Comparison of ENCODE assay signal across 18 mouse cellular contexts in the genomic region with DNA sequence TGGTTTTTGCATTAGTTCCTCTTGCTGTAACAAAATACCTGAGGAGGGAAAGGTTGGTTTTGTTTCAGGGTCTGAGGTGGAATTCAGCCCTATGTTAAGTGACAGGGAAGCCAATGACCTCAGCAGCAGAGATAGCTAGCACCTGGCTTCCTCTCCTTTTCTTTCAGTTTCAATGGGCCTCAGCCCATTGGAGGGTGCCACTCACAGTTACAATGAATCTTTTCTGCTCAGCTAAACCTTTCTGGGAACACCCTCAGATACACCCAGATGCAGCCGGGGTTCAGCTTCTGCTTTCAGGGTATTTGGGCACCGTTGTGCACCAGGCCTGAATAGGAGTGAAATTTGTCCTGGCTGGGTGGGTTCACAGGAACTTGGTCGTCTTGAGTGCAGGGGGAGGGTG. TPM values are rescaled to one million over a fixed set of nuclear protein-coding genes. Genes with fewer than 3 reads are reported as not detected.
DNase-seq lines count a peak whose midpoint lies in the region; ATAC-seq and TF ChIP-seq lines count a peak whose summit lies in the region.
"Had no signal": no experiment of that assay in that cellular context is flagged by ENCODE, and none has a peak within 500 bp of the region (broad histone marks: within the 10 kb centered on the region; RNA-seq: fewer than 3 reads in every experiment).

No protein-coding gene starts in this region.

- no peak overlapping the region for H3K4me2 ChIP-seq in limb, embryonic 11.5 days (ENCODE audit: low read depth, severe bottlenecking)
- no peak overlapping the region for H3K4me2 ChIP-seq in forebrain, embryonic 16.5 days (ENCODE audit: low read length)
- H3K4me2 ChIP-seq: heart, embryonic 15.5 days; hindbrain, embryonic 15.5 days; limb, embryonic 15.5 days; neural tube, embryonic 15.5 days had no signal

- no peaks in the 10 kb centered on the region for H3K4me1 ChIP-seq in limb, embryonic 11.5 days (ENCODE audit: control insufficient read depth, insufficient read depth, low read length)
- 0 out of 2 replicates have a peak, but pooled peaks cover 4% of the 10 kb centered on the region for H3K4me1 ChIP-seq in limb, embryonic 10.5 days
- H3K4me1 ChIP-seq in spleen, adult 2 months (ENCODE audit: control insufficient read depth, insufficient read depth, insufficient read length) = peaks cover 21% of the 10 kb centered on the region; the same call in 1 of the 2 replicates
- peaks cover 5% of the 10 kb centered on the region; the same call in 1 of the 2 replicates for H3K4me1 ChIP-seq in forebrain, embryonic 16.5 days (replicated peaks; ENCODE audit: control insufficient read depth, insufficient read depth, low read length)
- H3K4me1 ChIP-seq: heart, embryonic 15.5 days; limb, embryonic 15.5 days had no signal

- H3K36me3 ChIP-seq in limb, embryonic 11.5 days (ENCODE audit: control insufficient read depth, insufficient read depth, low read length) = no peaks in the 10 kb centered on the region
- no peaks in the 10 kb centered on the region for H3K36me3 ChIP-seq in limb, embryonic 10.5 days
- no peaks in the 10 kb centered on the region for H3K36me3 ChIP-seq in spleen, adult 2 months (ENCODE audit: control insufficient read depth, insufficient read depth, low read length)
- no peaks in the 10 kb centered on the region for H3K36me3 ChIP-seq in forebrain, embryonic 16.5 days (ENCODE audit: control insufficient read depth, insufficient read depth)
- H3K36me3 ChIP-seq: heart, embryonic 15.5 days; hindbrain, embryonic 15.5 days; limb, embryonic 15.5 days; neural tube, embryonic 15.5 days had no signal

- 72% methylated on average over 3 of the region's 3 CpGs for WGBS in limb, embryonic 11.5 days
- 80% methylated on average over 3 of the region's 3 CpGs for WGBS in limb, embryonic 10.5 days
- WGBS in spleen, adult 2 months = 5% methylated on average over 3 of the region's 3 CpGs
- WGBS in forebrain, embryonic 16.5 days = 23% methylated on average over 3 of the region's 3 CpGs

- no peak for TF ChIP-seq POLR2A in spleen, adult 2 months (IDR thresholded peaks at IDR 0.05; ENCODE audit: low read depth, low read length)

- DNase-seq in limb, embryonic 11.5 days (ENCODE audit: low spot score) = peak; percentile 16
- DNase-seq in limb, embryonic 10.5 days (ENCODE audit: low spot score) = no peak
- DNase-seq in CD4-positive helper T cell, adult 2 months (ENCODE audit: low read depth, low spot score) = peak; percentile 62
- peak; percentile 86 for DNase-seq in induced T-regulatory cell, adult 2 months (ENCODE audit: low read depth)
- peak; percentile 66 for DNase-seq in spleen, adult 2 months (ENCODE audit: low read depth in 1 of 2, low spot score in 2 of 2)
- DNase-seq in kidney, postnatal 4 days = no peak
- DNase-seq in cerebellum, adult 18-20 months = no peak
- DNase-seq: gastrocnemius, postnatal 14 days; kidney, postnatal 14 days; layer of hippocampus, postnatal 36 days had no signal

- no peak overlapping the region for H3K9ac ChIP-seq in limb, embryonic 11.5 days (ENCODE audit: low read length)
- H3K9ac ChIP-seq in forebrain, embryonic 16.5 days (replicated peaks; ENCODE audit: low read depth, low read length) = no peak overlapping the region
- H3K9ac ChIP-seq: heart, embryonic 15.5 days; hindbrain, embryonic 15.5 days; limb, embryonic 15.5 days; neural tube, embryonic 15.5 days had no signal

- no peak overlapping the region for H3K4me3 ChIP-seq in limb, embryonic 11.5 days (ENCODE audit: low read depth, low read length)
- H3K4me3 ChIP-seq in limb, embryonic 10.5 days = no peak overlapping the region
- H3K4me3 ChIP-seq in spleen, adult 2 months (ENCODE audit: extremely low read depth, insufficient read depth, insufficient read length) = no peak overlapping the region
- H3K4me3 ChIP-seq in forebrain, embryonic 16.5 days (replicated peaks; ENCODE audit: low read length) = no peak overlapping the region
- H3K4me3 ChIP-seq: heart, embryonic 15.5 days; hindbrain, embryonic 15.5 days; limb, embryonic 15.5 days; neural tube, embryonic 15.5 days had no signal

- ATAC-seq in limb, embryonic 11.5 days (ENCODE audit: insufficient number of reproducible peaks, low FRiP score, low TSS enrichment, low read depth) = no peak
- ATAC-seq in forebrain, embryonic 16.5 days = no peak
- ATAC-seq: forebrain, embryonic 14.5 days; midbrain, embryonic 16.5 days had no signal

- no peak for TF ChIP-seq CTCF in spleen, adult 2 months (IDR thresholded peaks at IDR 0.05; ENCODE audit: extremely low read depth, insufficient read depth, insufficient read length, insufficient replicate concordance)

- H3K27ac ChIP-seq in limb, embryonic 11.5 days (replicated peaks; ENCODE audit: low read depth, low read length) = no peak overlapping the region
- H3K27ac ChIP-seq in limb, embryonic 10.5 days = no peak overlapping the region
- peak overlapping the region; percentile 48; the same call in 1 of the 2 replicates for H3K27ac ChIP-seq in spleen, adult 2 months (ENCODE audit: insufficient read depth, low read length)
- H3K27ac ChIP-seq in forebrain, embryonic 16.5 days (ENCODE audit: low read length) = no peak overlapping the region
- H3K27ac ChIP-seq: heart, embryonic 15.5 days; hindbrain, embryonic 15.5 days; limb, embryonic 15.5 days; neural tube, embryonic 15.5 days had no signal

- no peaks in the 10 kb centered on the region for H3K27me3 ChIP-seq in limb, embryonic 11.5 days (ENCODE audit: control insufficient read depth, insufficient read depth, low read length)
- peaks cover 7% of the 10 kb centered on the region; the same call in 1 of the 2 replicates for H3K27me3 ChIP-seq in limb, embryonic 10.5 days (ENCODE audit: low read depth, poor library complexity, severe bottlenecking)
- no peaks in the 10 kb centered on the region for H3K27me3 ChIP-seq in spleen, adult 2 months (ENCODE audit: control insufficient read depth, insufficient read depth, low read length)
- H3K27me3 ChIP-seq in forebrain, embryonic 16.5 days (replicated peaks; ENCODE audit: control insufficient read depth, insufficient read depth, low read length) = no peaks in the 10 kb centered on the region
- H3K27me3 ChIP-seq: hindbrain, embryonic 15.5 days; limb, embryonic 15.5 days; neural tube, embryonic 15.5 days had no signal

- no peaks in the 10 kb centered on the region for H3K9me3 ChIP-seq in limb, embryonic 11.5 days (ENCODE audit: control insufficient read depth, low read length)
- no peaks in the 10 kb centered on the region for H3K9me3 ChIP-seq in limb, embryonic 10.5 days (replicated peaks)
- H3K9me3 ChIP-seq in forebrain, embryonic 16.5 days (ENCODE audit: control insufficient read depth, low read length) = no peaks in the 10 kb centered on the region
- H3K9me3 ChIP-seq: heart, embryonic 15.5 days; hindbrain, embryonic 15.5 days; limb, embryonic 15.5 days; neural tube, embryonic 15.5 days had no signal

RNA-seq across cellular contexts. Expression of gene Myo3b, which starts 53.7 kb away (rescaled TPM):
- polyA plus RNA-seq in limb, embryonic 11.5 days (2014; fragmentation: Nextera tagmentation; extraction: Ambion mirVana) = not detected in 2 replicates
- polyA plus RNA-seq in limb, embryonic 10.5 days (2016; fragmentation: Nextera tagmentation; extraction: Ambion mirVana) = not detected in 2 replicates
- polyA plus RNA-seq in spleen, adult 2 months (2012; rRNA removed) = 0.18 and 0.20 TPM in 2 replicates
- polyA plus RNA-seq in forebrain, embryonic 16.5 days (2015; fragmentation: Nextera tagmentation; extraction: Ambion mirVana) = 0.20 and 0.34 TPM in 2 replicates
- polyA plus RNA-seq: embryonic facial prominence, embryonic 14.5 days; limb, embryonic 15.5 days had no signal

Comparison
In these comparisons a context has a peak if more than half of its experiments do, and no peak if none do; other contexts are left out.
1. DNase-seq: peak in limb, embryonic 11.5 days (single experiment), CD4-positive helper T cell, adult 2 months (single experiment), induced T-regulatory cell, adult 2 months (single experiment) and spleen, adult 2 months (2 of 2); none in limb, embryonic 10.5 days (single experiment), kidney, postnatal 4 days (0 of 2) and cerebellum, adult 18-20 months (0 of 2).